Comparison of ENCODE assay signal across 22 mouse cellular contexts in genomic region chr19:26724626-26725025, GRCm38 (mm10).
"Had no signal": no experiment of that assay in that cellular context is flagged by ENCODE, and none has a peak within 500 bp of the region (broad histone marks: within the 10 kb centered on the region; RNA-seq: fewer than 3 reads in every experiment).

No protein-coding gene starts in this region.

- H3K4me1 ChIP-seq: heart, embryonic 10.5 days; heart, embryonic 15.5 days; hindbrain, embryonic 13.5 days; hindbrain, embryonic 15.5 days had no signal

- H3K27ac ChIP-seq: heart, embryonic 10.5 days; heart, embryonic 13.5 days; heart, embryonic 15.5 days; hindbrain, embryonic 13.5 days; hindbrain, embryonic 15.5 days; hindbrain, postnatal 0 days; layer of hippocampus, adult 2 months; left cerebral cortex, adult 2 months; limb, embryonic 10.5 days; limb, embryonic 12.5 days had no signal

- H3K27me3 ChIP-seq: heart, embryonic 13.5 days; heart, embryonic 15.5 days; hindbrain, embryonic 13.5 days; hindbrain, embryonic 15.5 days; limb, embryonic 12.5 days had no signal

- DNase-seq: forebrain, postnatal 0 days; gastrocnemius, postnatal 14 days; gastrocnemius, postnatal 36 days; heart, adult 18-20 months; heart, postnatal 14 days; heart, postnatal 36 days; kidney, adult 18-20 months; kidney, adult 8-10 months; kidney, postnatal 10 days; kidney, postnatal 25 days; kidney, postnatal 4 days; liver had no signal

- H3K4me3 ChIP-seq: heart, embryonic 10.5 days; heart, embryonic 13.5 days; heart, embryonic 15.5 days; hindbrain, embryonic 13.5 days; hindbrain, embryonic 15.5 days; layer of hippocampus, adult 2 months; left cerebral cortex, adult 2 months; limb, embryonic 10.5 days; limb, embryonic 12.5 days had no signal

- H3K36me3 ChIP-seq: heart, embryonic 10.5 days; hindbrain, embryonic 13.5 days; hindbrain, embryonic 15.5 days; limb, embryonic 10.5 days had no signal
